Mouse (Mus musculus): ENCODE measurements at regions not wholly inside any gene's neighbourhood (a gene's known extent, or its start where the extent isn't known, plus 50 kb on each side); places are given as distances from the start of the nearest gene placed in this dataset.

- no peak for DNase-seq (ENCODE audit: low spot score)
Observed at GRCm38 (mm10) chr19:56039091-56040004, 247.6 kb upstream of the Habp2 start.

- no peak for DNase-seq (ENCODE audit: low spot score)
Observed at GRCm38 (mm10) chr19:56041930-56042329, 245.0 kb upstream of the Habp2 start.

GRCm38 (mm10) chr19:56046784-56047390 is 240.1 kb upstream of the Habp2 start:
- DNase-seq (ENCODE audit: low spot score) = no peak

GRCm38 (mm10) chr19:56054186-56054585 is 232.8 kb upstream of the Habp2 start:
- DNase-seq (ENCODE audit: low spot score) = no peak

GRCm38 (mm10) chr19:56056397-56056796 is 230.5 kb upstream of the Habp2 start:
- no peak for DNase-seq (ENCODE audit: low spot score)

GRCm38 (mm10) chr19:56061882-56062540 is 224.9 kb upstream of the Habp2 start:
- no peak for DNase-seq (ENCODE audit: low spot score)

- no peak for DNase-seq (ENCODE audit: low spot score)
Observed at GRCm38 (mm10) chr19:56063099-56063498, 223.8 kb upstream of the Habp2 start.

- no peak for DNase-seq (ENCODE audit: low spot score)
Observed at GRCm38 (mm10) chr19:56065730-56066129, 221.2 kb upstream of the Habp2 start.

GRCm38 (mm10) chr19:56068165-56068564 is 218.8 kb upstream of the Habp2 start:
- DNase-seq (ENCODE audit: low spot score) = peak; percentile 18

- DNase-seq (ENCODE audit: low spot score) = peak; percentile 4
Observed at GRCm38 (mm10) chr19:56068854-56069253, 218.1 kb upstream of the Habp2 start.

GRCm38 (mm10) chr19:56069266-56069665 is 217.7 kb upstream of the Habp2 start:
- no peak for DNase-seq (ENCODE audit: low spot score)

GRCm38 (mm10) chr19:56071340-56071739 is 215.6 kb upstream of the Habp2 start:
- DNase-seq (ENCODE audit: low spot score) = no peak

GRCm38 (mm10) chr19:56076128-56076527 is 210.8 kb upstream of the Habp2 start:
- DNase-seq (ENCODE audit: low spot score) = no peak

- no peak for DNase-seq (ENCODE audit: low spot score)
Observed at GRCm38 (mm10) chr19:56077491-56077890, 209.4 kb upstream of the Habp2 start.

- DNase-seq (ENCODE audit: low spot score) = no peak
Observed at GRCm38 (mm10) chr19:56086413-56087083, 200.4 kb upstream of the Habp2 start.

- DNase-seq (ENCODE audit: low spot score) = no peak
Observed at GRCm38 (mm10) chr19:56087127-56087526, 199.8 kb upstream of the Habp2 start.

GRCm38 (mm10) chr19:56089795-56090375 is 197.1 kb upstream of the Habp2 start:
- DNase-seq (ENCODE audit: low spot score) = no peak

GRCm38 (mm10) chr19:56091581-56091980 is 195.4 kb upstream of the Habp2 start:
- DNase-seq (ENCODE audit: low spot score) = no peak

GRCm38 (mm10) chr19:56095873-56096272 is 191.1 kb upstream of the Habp2 start:
- no peak for DNase-seq (ENCODE audit: low spot score)

- DNase-seq (ENCODE audit: low spot score) = no peak
Observed at GRCm38 (mm10) chr19:56099725-56100124, 187.2 kb upstream of the Habp2 start.

GRCm38 (mm10) chr19:56100131-56100872 is 186.6 kb upstream of the Habp2 start:
- no peak for DNase-seq (ENCODE audit: low spot score)
